Mouse (Mus musculus): Measurements from ENCODE around the gene Ppp1ca.

GRCm38 (mm10) chr19:4164100-4164499, 27.8 kb upstream of the Ppp1ca start:
- TF ChIP-seq POLR2A (IDR thresholded peaks at IDR 0.05; ENCODE audit: control insufficient read depth, extremely low read depth, insufficient read depth, low read length, poor library complexity): no peak
- TF ChIP-seq CTCF (IDR thresholded peaks at IDR 0.05; ENCODE audit: borderline replicate concordance, control insufficient read depth, extremely low read depth, insufficient read depth, low read length, poor library complexity): no peak
